Mouse (Mus musculus): ENCODE measurements at regions not wholly inside any gene's neighbourhood (a gene's known extent, or its start where the extent isn't known, plus 50 kb on each side); places are given as distances from the start of the nearest gene placed in this dataset.

- Histone ChIP-seq H3K9ac (no peak overlapping the region), H3K36me3 (ENCODE audit: insufficient read depth) (no peaks in the 10 kb centered on the region), H3K4me2 (ENCODE audit: low read depth) (no peak overlapping the region), H3K27ac (ENCODE audit: low read depth, low read length) (no peak overlapping the region), H3K4me1 (ENCODE audit: insufficient read depth) (no peaks in the 10 kb centered on the region), H3K9me3 (ENCODE audit: low read length) (no peaks in the 10 kb centered on the region), H3K27me3 (ENCODE audit: insufficient read depth, low read length) (no peaks in the 10 kb centered on the region), H3K4me3 (ENCODE audit: low read depth, low read length) (no peak overlapping the region)
- no peak for TF ChIP-seq CTCF (IDR thresholded peaks at IDR 0.05; ENCODE audit: low read depth)
- 79% methylated on average over 3 of the region's 3 CpGs for WGBS
- DNase-seq (no peak), ATAC-seq (no peak)
Observed at GRCm38 (mm10) chr3:77742146-77742545, 1544.2 kb downstream of the Rapgef2 start.

- WGBS, result 92% methylated on average over 1 of the region's 1 CpGs
- H3K27me3 ChIP-seq (ENCODE audit: insufficient read depth, low read length), result no peaks in the 10 kb centered on the region
Observed at GRCm38 (mm10) chr3:77717840-77718239, 1568.5 kb downstream of the Rapgef2 start.

GRCm38 (mm10) chr3:77695571-77695970 lies 1590.7 kb downstream of the Rapgef2 start:
- Histone ChIP-seq H3K36me3 (ENCODE audit: insufficient read depth) (no peaks in the 10 kb centered on the region), H3K27ac (ENCODE audit: low read depth, low read length) (no peak overlapping the region), H3K4me3 (ENCODE audit: low read depth, low read length) (no peak overlapping the region), H3K4me1 (ENCODE audit: insufficient read depth) (no peaks in the 10 kb centered on the region), H3K9ac (no peak overlapping the region), H3K4me2 (ENCODE audit: low read depth) (no peak overlapping the region), H3K27me3 (ENCODE audit: insufficient read depth, low read length) (no peaks in the 10 kb centered on the region), H3K9me3 (ENCODE audit: low read length) (no peaks in the 10 kb centered on the region)
- ATAC-seq (no peak), DNase-seq (no peak)
- TF ChIP-seq CTCF (IDR thresholded peaks at IDR 0.05; ENCODE audit: low read depth), result no peak

More at GRCm38 (mm10) chr3:77717840-77718239, 1568.5 kb downstream of the Rapgef2 start:
- ATAC-seq, result no peak
- no peak overlapping the region for H3K4me3 ChIP-seq (ENCODE audit: low read depth, low read length)
- no peak overlapping the region for H3K4me2 ChIP-seq (ENCODE audit: low read depth)
- no peaks in the 10 kb centered on the region for H3K9me3 ChIP-seq (ENCODE audit: low read length)
- no peak overlapping the region for H3K27ac ChIP-seq (ENCODE audit: low read depth, low read length)
- H3K4me1 ChIP-seq (ENCODE audit: insufficient read depth), result no peaks in the 10 kb centered on the region
- no peak for DNase-seq
- H3K36me3 ChIP-seq (ENCODE audit: insufficient read depth), result no peaks in the 10 kb centered on the region
- H3K9ac ChIP-seq, result no peak overlapping the region
- no peak for TF ChIP-seq CTCF (IDR thresholded peaks at IDR 0.05; ENCODE audit: low read depth)

- H3K4me3 ChIP-seq (ENCODE audit: low read depth, low read length), result no peak overlapping the region
- H3K4me1 ChIP-seq (ENCODE audit: insufficient read depth), result no peaks in the 10 kb centered on the region
- no peak for ATAC-seq
- TF ChIP-seq CTCF (IDR thresholded peaks at IDR 0.05; ENCODE audit: low read depth), result no peak
- H3K4me2 ChIP-seq (ENCODE audit: low read depth), result no peak overlapping the region
- no peak overlapping the region for H3K27ac ChIP-seq (ENCODE audit: low read depth, low read length)
- H3K9me3 ChIP-seq (ENCODE audit: low read length), result no peaks in the 10 kb centered on the region
- DNase-seq, result no peak
- H3K27me3 ChIP-seq (ENCODE audit: insufficient read depth, low read length), result no peaks in the 10 kb centered on the region
- H3K9ac ChIP-seq, result no peak overlapping the region
- 93% methylated on average over 2 of the region's 2 CpGs for WGBS
- no peaks in the 10 kb centered on the region for H3K36me3 ChIP-seq (ENCODE audit: insufficient read depth)
Observed at GRCm38 (mm10) chr3:77666366-77666765, 1592.3 kb downstream of the Fstl5 start.

- no peak overlapping the region for H3K27ac ChIP-seq (ENCODE audit: low read depth, low read length)
- DNase-seq (no peak), ATAC-seq (no peak)
- no peak for TF ChIP-seq CTCF (IDR thresholded peaks at IDR 0.05; ENCODE audit: low read depth)
- H3K36me3 ChIP-seq (ENCODE audit: insufficient read depth), result no peaks in the 10 kb centered on the region
- WGBS, result 75% methylated on average over 3 of the region's 3 CpGs
- no peaks in the 10 kb centered on the region for H3K4me1 ChIP-seq (ENCODE audit: insufficient read depth)
- H3K4me3 ChIP-seq (ENCODE audit: low read depth, low read length), result no peak overlapping the region
- H3K9me3 ChIP-seq (ENCODE audit: low read length), result no peaks in the 10 kb centered on the region
- no peak overlapping the region for H3K9ac ChIP-seq
- no peak overlapping the region for H3K4me2 ChIP-seq (ENCODE audit: low read depth)
- no peaks in the 10 kb centered on the region for H3K27me3 ChIP-seq (ENCODE audit: insufficient read depth, low read length)
Observed at GRCm38 (mm10) chr3:77653881-77654280, 1579.8 kb downstream of the Fstl5 start.

Measured in forebrain, postnatal 0 days (tissue).